Mouse (Mus musculus): Measurements from ENCODE around the gene Ehbp1.

Ehbp1 gene

DNA sequence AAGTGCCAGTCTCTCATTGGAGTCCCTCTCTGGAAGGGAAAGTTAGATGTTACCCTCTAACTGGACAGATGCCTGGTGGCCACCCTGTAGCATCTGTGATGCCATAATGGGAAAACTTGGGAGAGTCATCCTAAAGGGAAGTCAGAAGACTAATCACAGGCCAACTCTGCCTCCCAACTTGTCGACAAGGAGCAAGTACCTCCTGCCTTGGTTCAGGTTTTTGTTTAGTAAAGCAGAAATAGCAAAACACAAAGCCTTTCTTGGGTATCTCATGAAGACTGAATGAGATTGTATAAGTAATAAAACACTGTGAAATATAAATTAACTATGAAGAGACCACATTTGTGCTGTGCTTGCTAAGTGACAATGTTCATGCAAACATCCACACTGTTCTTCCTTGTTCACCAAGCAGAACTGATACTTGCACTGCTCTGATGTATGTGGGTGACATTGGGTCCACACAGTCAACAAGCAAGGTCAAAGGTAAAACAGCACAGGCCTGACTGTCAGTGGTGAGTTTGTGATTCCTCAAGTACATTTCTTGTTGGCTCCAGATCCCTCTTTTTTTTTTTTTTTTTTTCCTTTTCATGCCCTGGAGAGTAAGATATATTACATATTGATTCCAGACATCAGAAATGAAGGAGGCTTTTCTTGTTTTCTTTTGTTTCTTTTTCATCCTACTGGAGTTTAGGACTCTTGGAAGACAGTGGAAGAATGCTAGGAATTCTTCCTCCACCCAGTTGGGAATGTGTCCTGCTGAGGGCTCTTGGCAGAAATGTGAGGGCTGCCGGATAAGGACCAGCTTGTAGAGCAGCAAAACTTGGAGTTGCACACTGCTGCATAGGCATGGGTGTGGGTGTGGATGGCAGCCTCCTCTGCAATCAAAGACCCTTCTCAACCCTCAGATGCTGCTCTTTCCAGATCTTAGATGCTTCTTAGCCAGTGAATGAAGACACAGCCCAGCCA, at the start of gene Ehbp1:
Gene Ehbp1, minus strand, starts transcription at position 51 of the 966 bp plus-strand sequence.
- DNase-seq = no peak

DNA sequence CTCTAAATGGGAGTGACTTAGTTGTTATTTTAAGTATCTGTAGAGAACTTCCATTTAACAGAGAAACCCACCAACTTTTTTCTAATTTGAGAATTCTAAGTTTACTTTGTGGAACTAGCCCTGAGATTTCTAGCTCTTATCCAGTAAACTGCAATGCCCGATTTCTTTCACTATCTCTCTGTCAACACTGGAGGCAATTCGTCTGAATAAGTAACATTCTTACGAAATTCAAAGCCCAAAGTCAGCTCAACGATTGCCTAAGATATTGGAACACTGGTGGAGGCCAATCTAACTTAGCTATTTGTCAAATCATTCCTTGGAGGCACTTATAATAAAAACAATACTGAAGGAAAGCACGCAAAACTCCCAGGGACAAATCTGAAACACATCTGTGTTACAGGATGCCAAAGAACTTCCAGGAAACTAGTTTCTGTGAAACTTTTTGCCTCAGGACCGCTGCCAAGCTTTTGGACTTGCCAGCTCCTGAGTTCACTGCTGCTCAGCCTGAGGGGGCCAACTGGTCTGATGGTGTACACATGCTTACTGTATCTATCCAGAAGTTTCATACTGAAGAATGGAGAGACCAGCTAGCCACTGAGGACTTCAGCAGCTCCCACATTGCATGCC, 45.5 kb upstream of the Ehbp1 start:
- DNase-seq = no peak

- no peak for DNase-seq
These were observed 41.4 kb upstream of the Ehbp1 start for GRCm38 (mm10) chr11:22383532-22383931.

DNA sequence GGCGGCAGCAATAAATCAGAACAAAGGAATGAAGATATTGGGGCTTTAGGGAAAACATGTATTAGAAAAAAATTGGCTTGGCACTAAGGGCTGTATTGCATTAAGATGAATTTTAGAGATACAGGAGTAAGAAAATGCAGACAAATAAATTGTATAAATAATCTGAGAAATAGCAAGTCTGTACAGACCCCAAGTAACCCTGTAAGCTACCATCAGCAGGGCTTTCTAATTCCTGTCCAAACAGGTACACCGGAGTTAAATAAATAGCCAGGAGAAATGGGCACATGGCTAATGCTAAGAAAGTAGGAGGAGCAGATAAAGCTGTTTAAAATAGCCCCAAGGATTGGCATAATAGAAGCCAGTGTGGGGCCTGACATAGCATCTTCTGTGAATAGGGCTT, 32.7 kb upstream of the Ehbp1 start:
- no peak for DNase-seq

- no peak for DNase-seq
These were observed 31.2 kb upstream of the Ehbp1 start for GRCm38 (mm10) chr11:22373290-22373674.

GRCm38 (mm10) chr11:22372609-22373289, 30.7 kb upstream of the Ehbp1 start:
- no peak for DNase-seq

DNA sequence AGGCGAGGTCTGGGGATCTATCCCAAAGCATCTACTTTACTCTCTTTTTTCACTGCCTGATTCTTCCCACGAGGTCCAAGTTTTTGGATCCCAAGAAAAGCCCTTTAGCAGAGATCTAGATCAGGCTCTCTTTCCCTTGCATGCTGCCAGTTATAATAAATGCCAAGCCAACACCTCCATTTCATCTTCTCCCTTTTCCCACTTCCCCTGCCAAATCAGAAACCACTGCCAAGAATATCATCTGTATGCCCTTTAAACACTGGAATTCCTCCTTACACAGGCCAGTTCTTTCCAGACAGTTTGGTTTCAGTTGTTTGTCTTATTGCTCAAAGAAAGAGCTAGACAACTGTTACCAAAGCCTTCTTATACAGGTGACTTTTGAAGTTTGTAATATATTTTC, 27.7 kb upstream of the Ehbp1 start:
- no peak for DNase-seq

DNA sequence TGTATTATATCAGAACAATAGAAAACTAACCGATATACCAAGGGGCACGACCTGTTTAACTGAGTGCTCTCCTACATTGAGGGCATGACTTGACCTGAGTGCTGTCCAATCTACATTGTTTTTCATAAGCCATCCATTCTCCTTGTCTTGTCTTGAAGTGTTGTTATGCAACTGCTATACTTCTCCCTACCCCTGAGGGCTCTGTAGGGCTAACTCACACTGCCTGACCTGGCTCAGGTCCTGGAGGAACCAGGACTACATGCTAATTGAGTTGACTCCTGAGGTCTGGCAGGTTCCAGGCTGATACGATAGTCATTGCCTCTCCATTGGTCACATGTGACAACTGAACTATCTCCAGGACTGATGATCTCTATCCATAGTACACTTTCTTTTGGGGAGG, 26.5 kb upstream of the Ehbp1 start:
- no peak for DNase-seq

DNA sequence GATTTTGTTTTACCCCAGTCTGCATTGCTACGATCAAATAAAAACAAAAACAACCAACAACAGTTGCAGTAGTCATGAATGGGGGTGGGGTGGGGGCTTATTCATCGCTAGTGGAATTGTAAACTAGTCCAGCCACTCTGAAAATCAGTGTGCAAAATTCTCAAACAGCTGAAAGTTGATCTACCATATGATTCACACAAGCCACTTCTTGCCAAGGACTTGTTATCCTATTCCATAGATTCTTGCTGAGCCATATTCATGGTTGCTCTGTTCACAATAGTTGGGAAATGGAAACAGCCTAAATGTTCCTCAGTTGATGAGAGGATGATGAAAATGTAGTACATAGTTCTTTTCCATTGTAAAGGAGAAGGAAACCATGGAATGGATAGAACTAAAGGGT, 24.4 kb upstream of the Ehbp1 start:
- no peak for DNase-seq

- no peak for DNase-seq
These were observed 12.0 kb upstream of the Ehbp1 start for GRCm38 (mm10) chr11:22353962-22354621.

DNA sequence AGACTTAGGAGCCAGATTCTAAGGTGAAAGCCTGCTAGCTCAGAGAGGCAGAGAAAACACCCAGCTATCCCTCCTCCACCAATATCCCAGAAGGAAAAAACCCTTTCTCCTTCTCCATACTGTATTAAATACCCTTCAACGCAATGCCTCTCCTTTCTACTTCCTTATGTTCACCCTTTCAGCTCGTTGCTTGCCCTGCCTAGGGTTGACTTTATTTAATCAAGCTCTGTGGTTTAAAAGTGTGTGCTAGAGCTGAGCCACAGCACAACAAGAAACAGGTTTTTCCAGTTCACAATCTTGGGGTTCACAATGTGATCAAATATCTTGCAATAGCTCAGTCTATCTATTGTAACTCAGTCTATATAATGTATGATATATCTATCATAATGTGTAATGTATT, 7.9 kb upstream of the Ehbp1 start:
- no peak for DNase-seq

- peak; percentile 19 for DNase-seq
These were observed 6.4 kb upstream of the Ehbp1 start for GRCm38 (mm10) chr11:22348536-22348910.

DNA sequence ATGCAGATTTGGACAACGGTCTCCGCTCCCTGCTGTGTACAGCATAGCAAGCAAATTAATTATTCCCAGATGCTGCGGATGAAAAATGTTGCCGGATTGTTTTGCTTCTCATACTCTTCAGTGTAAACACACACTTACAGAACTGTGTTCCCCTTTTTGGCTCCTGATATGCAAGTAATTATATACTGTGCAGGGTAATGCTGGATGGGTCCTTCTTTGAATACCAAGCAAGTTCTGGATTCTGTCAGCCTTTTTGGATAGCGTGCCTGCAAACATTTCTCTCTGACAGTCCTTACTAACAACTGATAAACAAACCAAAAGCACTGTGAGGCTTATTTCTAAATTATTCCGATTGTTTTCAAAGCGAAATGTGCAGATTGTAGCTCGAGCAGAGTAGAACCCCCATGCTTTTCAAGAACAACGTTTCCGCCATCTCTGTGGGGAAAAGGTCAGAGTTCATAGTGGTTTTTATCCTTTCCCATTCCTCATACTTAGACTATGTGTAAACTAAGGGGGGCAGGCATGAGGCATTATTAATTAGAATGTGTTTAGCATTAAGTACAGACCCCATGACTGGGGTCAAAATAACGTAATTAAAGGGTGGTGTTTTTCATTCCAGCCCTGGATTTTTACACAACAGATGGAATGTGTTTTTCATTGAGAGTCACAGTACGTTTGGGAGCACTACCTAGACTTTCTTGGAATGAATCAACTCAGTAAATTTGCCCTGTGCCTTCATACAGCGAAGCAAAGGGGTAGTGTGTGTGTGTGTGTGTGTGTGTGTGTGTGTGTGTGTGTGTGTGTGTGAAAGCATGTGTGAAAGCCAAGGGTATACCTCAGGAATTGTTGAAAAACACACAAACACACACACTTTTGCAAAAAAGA, 5.8 kb upstream of the Ehbp1 start:
- no peak for DNase-seq

DNA sequence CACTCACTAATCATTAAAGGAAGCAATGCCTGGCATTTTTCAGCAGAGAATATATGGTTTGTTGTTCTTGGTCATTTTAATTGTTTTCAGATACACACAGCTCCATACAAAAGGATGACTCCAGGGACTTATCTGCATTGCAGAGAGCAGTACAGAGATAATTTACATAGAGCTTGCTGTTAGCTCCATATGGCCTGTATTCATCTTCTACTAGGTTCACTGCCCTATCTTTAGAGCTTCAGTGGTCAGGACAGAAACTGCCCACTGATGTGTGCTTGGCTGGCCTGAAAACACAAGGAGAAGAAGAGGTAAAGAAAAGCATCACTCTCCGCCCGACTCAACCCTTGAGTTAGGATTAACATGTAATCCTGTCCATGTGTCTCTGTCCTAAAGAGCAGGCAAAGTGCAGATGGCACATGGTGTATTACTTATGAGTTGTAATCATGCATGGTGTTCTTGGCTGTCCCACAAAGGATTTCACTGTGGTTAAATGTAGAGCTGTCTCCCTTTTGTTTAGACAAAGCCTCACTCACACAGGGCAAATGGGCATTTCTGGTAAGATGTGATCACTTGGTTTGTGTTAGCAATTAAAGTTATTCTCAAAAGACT, 14.7 kb downstream of the Ehbp1 start:
- no peak for DNase-seq

- no peak for DNase-seq
These were observed 24.2 kb downstream of the Ehbp1 start for GRCm38 (mm10) chr11:22317824-22318411.

GRCm38 (mm10) chr11:22315801-22316200, 26.3 kb downstream of the Ehbp1 start:
- DNase-seq = no peak

DNA sequence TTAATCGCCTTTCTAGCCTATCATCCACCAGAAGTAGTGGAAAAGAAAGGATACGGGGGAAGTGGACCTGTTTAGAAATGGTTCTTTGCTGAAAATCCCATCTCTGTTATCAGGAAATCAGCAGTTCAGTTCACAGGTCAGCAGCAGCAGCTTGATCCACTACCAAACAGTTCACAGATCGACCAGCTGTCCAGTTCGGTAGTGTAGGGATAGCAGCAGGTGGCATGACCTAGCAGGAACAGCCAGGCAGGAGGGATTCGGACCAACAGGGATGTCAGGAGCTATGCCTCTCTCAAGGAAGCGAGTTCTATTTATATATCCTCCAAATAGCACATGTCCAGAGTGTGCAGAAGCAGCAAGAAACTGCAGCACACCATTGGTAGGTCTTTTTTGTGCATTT, 40.9 kb downstream of the Ehbp1 start:
- no peak for DNase-seq

- DNase-seq = no peak
These were observed 52.9 kb downstream of the Ehbp1 start for GRCm38 (mm10) chr11:22289164-22289563.

DNA sequence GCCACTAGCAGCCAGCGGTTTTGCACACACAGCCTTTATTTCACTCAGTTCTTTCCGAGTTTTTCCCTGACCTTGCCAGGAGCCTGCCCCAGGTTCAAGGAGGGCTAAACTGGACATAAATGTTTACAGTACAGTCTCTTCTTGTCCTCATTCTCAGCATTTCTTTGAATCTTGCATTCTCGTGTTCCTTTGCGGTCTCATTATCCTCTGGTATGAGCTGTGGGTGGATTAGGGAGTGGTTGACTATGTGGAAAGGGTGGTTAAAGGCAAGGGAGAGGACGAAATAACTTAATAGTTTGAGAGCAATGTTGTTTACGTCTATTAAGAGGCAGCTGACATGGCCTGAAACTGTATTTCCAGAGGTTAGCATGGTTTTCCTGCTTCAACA, 54.6 kb downstream of the Ehbp1 start:
- DNase-seq = no peak

DNA sequence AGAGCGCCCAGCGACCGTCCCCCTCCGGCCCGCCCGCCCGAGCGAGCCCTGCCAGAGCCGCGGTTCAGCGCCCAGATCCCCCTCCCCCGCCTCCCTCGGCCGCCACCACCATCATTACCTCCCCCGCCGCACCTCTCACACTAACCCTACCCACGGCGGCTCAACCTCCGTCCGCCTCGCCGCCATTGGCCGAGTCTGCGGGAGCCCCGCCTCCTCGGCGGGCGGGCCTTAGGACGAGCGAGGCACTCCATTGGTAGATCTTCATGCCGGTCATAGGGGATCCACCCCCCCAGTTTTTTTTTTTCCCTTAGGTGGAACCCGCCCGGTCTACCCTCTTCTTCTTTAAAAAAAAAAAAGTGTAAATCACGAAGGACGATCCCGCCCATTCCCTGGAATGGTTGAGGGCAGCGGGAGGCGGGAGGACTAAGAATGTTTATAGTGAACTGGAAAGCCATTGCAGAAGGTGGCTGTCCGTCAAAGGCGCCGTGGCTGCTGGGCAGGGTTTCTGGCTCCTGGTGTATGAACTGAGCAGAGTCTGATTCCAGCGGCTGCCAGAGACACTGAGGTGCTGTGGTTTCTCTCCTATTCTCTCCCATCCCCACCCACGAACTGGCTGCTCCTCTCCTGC, 55.1 kb downstream of the Ehbp1 start:
- DNase-seq = peak; percentile 93

DNA sequence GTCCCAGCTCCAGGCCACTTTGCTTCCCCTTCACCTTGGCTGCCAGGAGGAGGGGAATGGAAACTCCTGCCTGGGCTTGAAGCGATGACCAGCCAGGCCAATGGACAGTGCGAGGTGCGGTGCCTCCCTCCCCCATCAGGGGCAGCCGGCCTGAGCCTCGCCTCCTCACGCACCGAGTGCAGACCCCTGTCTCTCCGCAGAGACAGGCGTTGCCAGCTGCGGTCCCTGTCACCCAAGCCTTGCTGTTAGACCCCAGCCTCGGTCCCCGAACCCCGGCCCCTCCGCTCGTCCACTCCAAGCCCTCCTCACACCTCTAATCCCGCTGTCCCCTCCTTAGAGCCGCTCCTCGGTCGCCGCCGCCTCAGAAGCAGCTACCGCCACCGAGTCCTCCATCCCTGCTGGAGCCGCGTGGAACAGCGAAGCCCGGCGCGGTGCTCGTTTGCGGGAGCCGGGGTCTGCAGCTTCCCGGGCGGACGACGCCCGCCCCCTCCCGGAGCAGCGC, 55.7 kb downstream of the Ehbp1 start:
- no peak for DNase-seq
